Mouse (Mus musculus) right cerebral cortex, postnatal 36 days (tissue): ENCODE measurements around the gene Efhd1.

Source experiments
- DNase-seq, 2 experiments: peaks; one replicate each; pipeline ENCODE4 v3.0.0; 2022; ENCODE audit warnings: low spot score in 2 of 2, mixed read lengths in 1 of 2

The Efhd1 gene

GRCm38 (mm10) chr1:87264134-87265006 lies at the start of gene Efhd1:
Gene Efhd1 (plus strand): TSS chr1:87264363.
- no peak for DNase-seq

GRCm38 (mm10) chr1:87214748-87215147 lies 49.4 kb upstream of the Efhd1 start:
- DNase-seq: no peak

GRCm38 (mm10) chr1:87217938-87218337 lies 46.2 kb upstream of the Efhd1 start:
- no peak for DNase-seq

GRCm38 (mm10) chr1:87225739-87226138 lies 38.4 kb upstream of the Efhd1 start:
- DNase-seq: no peak

GRCm38 (mm10) chr1:87226409-87227159 lies 37.6 kb upstream of the Efhd1 start:
- DNase-seq: no peak

- no peak for DNase-seq
Observed at GRCm38 (mm10) chr1:87227160-87227550, 37.0 kb upstream of the Efhd1 start.

GRCm38 (mm10) chr1:87230606-87231005 lies 33.6 kb upstream of the Efhd1 start:
- DNase-seq: no peak

GRCm38 (mm10) chr1:87232197-87232596 lies 32.0 kb upstream of the Efhd1 start:
- no peak for DNase-seq

- no peak for DNase-seq
Observed at GRCm38 (mm10) chr1:87239056-87239455, 25.1 kb upstream of the Efhd1 start.

GRCm38 (mm10) chr1:87243021-87243420 lies 21.1 kb upstream of the Efhd1 start:
- DNase-seq: no peak

GRCm38 (mm10) chr1:87245430-87245829 lies 18.7 kb upstream of the Efhd1 start:
- DNase-seq: no peak

GRCm38 (mm10) chr1:87245929-87246815 lies 18.0 kb upstream of the Efhd1 start:
- DNase-seq: peak; percentile 53 to 55

GRCm38 (mm10) chr1:87252040-87252609 lies 12.0 kb upstream of the Efhd1 start:
- no peak for DNase-seq

- DNase-seq: no peak
Observed at GRCm38 (mm10) chr1:87255173-87255572, 9.0 kb upstream of the Efhd1 start.

GRCm38 (mm10) chr1:87257691-87258090 lies 6.5 kb upstream of the Efhd1 start:
- DNase-seq: no peak

GRCm38 (mm10) chr1:87258484-87258883 lies 5.7 kb upstream of the Efhd1 start:
- no peak for DNase-seq

GRCm38 (mm10) chr1:87259316-87259715 lies 4.8 kb upstream of the Efhd1 start:
- no peak for DNase-seq

- DNase-seq: no peak
Observed at GRCm38 (mm10) chr1:87263257-87263656, 906 bp upstream of the Efhd1 start.

GRCm38 (mm10) chr1:87263796-87264133 lies 398 bp upstream of the Efhd1 start:
- no peak for DNase-seq

GRCm38 (mm10) chr1:87265200-87265599 lies 1.0 kb downstream of the Efhd1 start:
- no peak for DNase-seq

GRCm38 (mm10) chr1:87266296-87267090 lies 2.3 kb downstream of the Efhd1 start:
- DNase-seq: no peak
